Mouse (Mus musculus): ENCODE data around the gene Hgfac. TPM values are rescaled to one million over a fixed set of nuclear protein-coding genes. Genes with fewer than 3 reads are reported as not detected.

Hgfac gene
- polyA plus RNA-seq, 1 experiment from 2014 or later = 0.40 TPM

- DNase-seq (ENCODE audit: low spot score) (no peak), ATAC-seq (ENCODE audit: insufficient number of reproducible peaks, low FRiP score, low TSS enrichment, low read depth) (no peak)
- Histone ChIP-seq H3K27me3 (ENCODE audit: control insufficient read depth, insufficient read depth, low read length) (no peaks in the 10 kb centered on the region), H3K4me2 (ENCODE audit: low read depth, severe bottlenecking) (no peak overlapping the region), H3K4me3 (ENCODE audit: low read depth, low read length) (no peak overlapping the region), H3K36me3 (ENCODE audit: control insufficient read depth, insufficient read depth, low read length) (no peaks in the 10 kb centered on the region; the same call in 1 of the 2 replicates), H3K4me1 (ENCODE audit: control insufficient read depth, insufficient read depth, low read length) (no peaks in the 10 kb centered on the region), H3K9me3 (ENCODE audit: control insufficient read depth, low read length) (no peaks in the 10 kb centered on the region), H3K27ac (replicated peaks; ENCODE audit: low read depth, low read length) (no peak overlapping the region), H3K9ac (ENCODE audit: low read length) (no peak overlapping the region)
- 93% methylated on average over 4 of the region's 4 CpGs for WGBS
These were observed 32.1 kb upstream of the Hgfac start for GRCm38 (mm10) chr5:35009163-35009562.

DNA sequence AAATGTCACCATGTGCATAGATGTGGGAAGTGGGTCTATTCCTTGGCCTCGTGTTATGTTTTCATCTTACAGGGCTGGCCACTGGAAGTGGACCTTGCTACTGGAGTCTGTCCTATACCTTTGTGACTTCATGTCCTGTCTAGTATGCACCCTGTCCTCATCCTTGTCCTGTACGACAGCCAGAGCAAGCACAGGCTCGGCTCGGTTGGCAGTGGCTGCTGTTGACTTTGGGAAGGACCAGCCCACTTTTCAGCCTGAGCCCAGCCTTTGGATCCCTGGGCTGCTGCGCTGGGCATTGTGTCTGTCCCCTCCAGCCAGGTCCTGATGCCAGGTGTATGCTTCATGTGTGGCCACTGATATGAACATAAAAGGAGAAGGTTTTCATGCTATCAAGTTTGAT, 30.7 kb upstream of the Hgfac start:
- Histone ChIP-seq H3K36me3 (ENCODE audit: control insufficient read depth, insufficient read depth, low read length) (peaks cover 3% of the 10 kb centered on the region; the same call in 1 of the 2 replicates), H3K4me2 (ENCODE audit: low read depth, severe bottlenecking) (no peak overlapping the region), H3K4me1 (ENCODE audit: control insufficient read depth, insufficient read depth, low read length) (no peaks in the 10 kb centered on the region), H3K27ac (replicated peaks; ENCODE audit: low read depth, low read length) (no peak overlapping the region), H3K9me3 (ENCODE audit: control insufficient read depth, low read length) (no peaks in the 10 kb centered on the region), H3K9ac (ENCODE audit: low read length) (no peak overlapping the region), H3K27me3 (ENCODE audit: control insufficient read depth, insufficient read depth, low read length) (no peaks in the 10 kb centered on the region), H3K4me3 (ENCODE audit: low read depth, low read length) (no peak overlapping the region)
- DNase-seq (ENCODE audit: low spot score) (no peak), ATAC-seq (ENCODE audit: insufficient number of reproducible peaks, low FRiP score, low TSS enrichment, low read depth) (no peak)
- 91% methylated on average over 5 of the region's 5 CpGs for WGBS

GRCm38 (mm10) chr5:35011156-35011923, 30.0 kb upstream of the Hgfac start:
- ATAC-seq (ENCODE audit: insufficient number of reproducible peaks, low FRiP score, low TSS enrichment, low read depth) (no peak), DNase-seq (ENCODE audit: low spot score) (no peak)
- H3K9ac ChIP-seq (ENCODE audit: low read length) = no peak overlapping the region
- no peaks in the 10 kb centered on the region for H3K9me3 ChIP-seq (ENCODE audit: control insufficient read depth, low read length)
- no peaks in the 10 kb centered on the region for H3K4me1 ChIP-seq (ENCODE audit: control insufficient read depth, insufficient read depth, low read length)
- peaks cover 3% of the 10 kb centered on the region; the same call in 1 of the 2 replicates for H3K36me3 ChIP-seq (ENCODE audit: control insufficient read depth, insufficient read depth, low read length)
- WGBS = 96% methylated on average over 6 of the region's 6 CpGs
- H3K4me3 ChIP-seq (ENCODE audit: low read depth, low read length) = no peak overlapping the region
- H3K27ac ChIP-seq (replicated peaks; ENCODE audit: low read depth, low read length) = no peak overlapping the region
- no peak overlapping the region for H3K4me2 ChIP-seq (ENCODE audit: low read depth, severe bottlenecking)
- H3K27me3 ChIP-seq (ENCODE audit: control insufficient read depth, insufficient read depth, low read length) = no peaks in the 10 kb centered on the region

- WGBS = 77% methylated on average over 6 of the region's 6 CpGs
- H3K4me2 ChIP-seq (ENCODE audit: low read depth, severe bottlenecking) = no peak overlapping the region
- no peak for DNase-seq (ENCODE audit: low spot score)
- H3K27ac ChIP-seq (replicated peaks; ENCODE audit: low read depth, low read length) = no peak overlapping the region
- H3K9ac ChIP-seq (ENCODE audit: low read length) = no peak overlapping the region
- no peaks in the 10 kb centered on the region for H3K27me3 ChIP-seq (ENCODE audit: control insufficient read depth, insufficient read depth, low read length)
- no peaks in the 10 kb centered on the region for H3K9me3 ChIP-seq (ENCODE audit: control insufficient read depth, low read length)
- no peak for ATAC-seq (ENCODE audit: insufficient number of reproducible peaks, low FRiP score, low TSS enrichment, low read depth)
- H3K4me3 ChIP-seq (ENCODE audit: low read depth, low read length) = no peak overlapping the region
- peaks cover 3% of the 10 kb centered on the region; the same call in 1 of the 2 replicates for H3K36me3 ChIP-seq (ENCODE audit: control insufficient read depth, insufficient read depth, low read length)
- H3K4me1 ChIP-seq (ENCODE audit: control insufficient read depth, insufficient read depth, low read length) = peaks cover 6% of the 10 kb centered on the region; the same call in 1 of the 2 replicates
These were observed 27.3 kb upstream of the Hgfac start for GRCm38 (mm10) chr5:35014036-35014435.

DNA sequence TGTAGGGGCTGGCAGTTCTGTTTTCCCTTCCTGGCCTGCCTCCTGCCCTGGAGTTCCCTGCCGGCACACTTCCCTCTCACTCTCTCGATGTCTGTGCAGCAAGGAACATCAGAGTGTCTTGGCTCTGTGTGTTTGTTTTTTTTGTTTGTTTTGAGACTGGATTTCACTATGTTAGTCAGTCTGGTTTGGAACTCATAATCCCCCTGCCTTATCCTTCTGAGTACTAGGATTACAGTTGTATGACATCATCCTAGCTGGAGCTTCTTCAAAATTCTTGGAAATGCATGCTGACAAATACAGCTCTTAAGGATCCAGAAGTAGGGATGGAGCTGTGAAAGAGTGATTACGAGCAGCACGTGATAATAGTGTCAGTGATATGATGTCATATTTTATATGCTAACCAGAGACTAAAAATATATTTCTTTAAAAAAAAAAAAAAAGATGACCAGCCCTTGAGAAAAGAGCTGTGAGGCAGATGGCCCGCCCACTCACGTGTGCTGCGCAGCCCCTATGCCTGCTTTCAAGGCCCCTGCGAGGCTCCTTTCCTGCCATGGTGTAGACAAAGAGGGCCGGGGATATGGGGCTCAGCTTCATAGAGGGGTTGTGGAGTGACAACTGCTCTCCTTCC, 21.5 kb upstream of the Hgfac start:
- no peak for ATAC-seq (ENCODE audit: insufficient number of reproducible peaks, low FRiP score, low TSS enrichment, low read depth)
- H3K36me3 ChIP-seq (ENCODE audit: control insufficient read depth, insufficient read depth, low read length) = peaks cover 4% of the 10 kb centered on the region; the same call in 1 of the 2 replicates
- H3K9me3 ChIP-seq (ENCODE audit: control insufficient read depth, low read length) = no peaks in the 10 kb centered on the region
- H3K4me2 ChIP-seq (ENCODE audit: low read depth, severe bottlenecking) = no peak overlapping the region
- DNase-seq (ENCODE audit: low spot score) = no peak
- no peak overlapping the region for H3K9ac ChIP-seq (ENCODE audit: low read length)
- no peak overlapping the region for H3K27ac ChIP-seq (replicated peaks; ENCODE audit: low read depth, low read length)
- WGBS = 90% methylated on average over 9 of the region's 9 CpGs
- H3K4me3 ChIP-seq (ENCODE audit: low read depth, low read length) = no peak overlapping the region
- H3K4me1 ChIP-seq (ENCODE audit: control insufficient read depth, insufficient read depth, low read length) = peaks cover 6% of the 10 kb centered on the region; the same call in 1 of the 2 replicates
- H3K27me3 ChIP-seq (ENCODE audit: control insufficient read depth, insufficient read depth, low read length) = no peaks in the 10 kb centered on the region

DNA sequence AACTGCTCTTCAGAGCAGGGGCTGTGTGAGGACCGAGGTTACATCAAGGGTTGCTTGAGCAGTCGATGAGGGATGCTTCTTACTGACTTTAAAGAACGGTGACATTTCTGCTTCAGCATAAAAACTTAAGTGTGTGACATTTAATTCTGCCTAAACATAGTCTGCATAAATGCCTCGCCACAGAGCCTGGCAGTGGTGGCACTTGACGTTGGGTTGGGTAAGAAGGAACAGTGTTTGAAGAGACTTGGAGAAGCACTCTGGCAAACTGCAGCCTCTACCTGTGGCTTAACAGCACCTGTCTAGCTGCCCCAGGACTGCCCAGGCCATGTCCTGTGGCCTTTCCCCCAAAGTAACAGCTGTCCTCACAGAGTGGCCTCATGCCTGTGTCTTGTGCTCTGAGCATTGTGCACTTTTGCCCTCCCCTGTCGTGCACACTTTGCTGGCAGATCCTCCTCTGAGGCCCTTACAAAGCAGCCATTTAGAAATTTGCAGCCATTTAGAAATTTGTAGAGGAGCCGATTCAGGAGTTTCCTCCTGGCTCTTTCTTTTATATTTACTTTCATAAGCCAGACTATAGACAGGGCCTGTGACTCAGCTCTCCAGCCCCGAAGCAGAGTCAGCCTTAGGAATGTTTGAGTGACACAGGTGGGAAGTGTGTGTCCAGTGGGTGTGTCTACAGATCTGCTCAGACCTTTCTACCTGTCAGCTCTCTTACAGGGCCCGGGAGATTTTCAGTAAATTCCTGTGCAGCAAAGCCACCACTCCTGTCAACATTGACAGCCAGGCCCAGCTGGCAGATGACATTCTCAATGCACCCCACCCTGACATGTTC, 20.7 kb upstream of the Hgfac start:
- H3K36me3 ChIP-seq (ENCODE audit: control insufficient read depth, insufficient read depth, low read length) = peaks cover 5% of the 10 kb centered on the region; the same call in 1 of the 2 replicates
- no peak for DNase-seq (ENCODE audit: low spot score)
- H3K9me3 ChIP-seq (ENCODE audit: control insufficient read depth, low read length) = no peaks in the 10 kb centered on the region
- 91% methylated on average over 9 of the region's 9 CpGs for WGBS
- no peak overlapping the region for H3K27ac ChIP-seq (replicated peaks; ENCODE audit: low read depth, low read length)
- no peaks in the 10 kb centered on the region for H3K27me3 ChIP-seq (ENCODE audit: control insufficient read depth, insufficient read depth, low read length)
- H3K4me2 ChIP-seq (ENCODE audit: low read depth, severe bottlenecking) = no peak overlapping the region
- H3K9ac ChIP-seq (ENCODE audit: low read length) = no peak overlapping the region
- no peak for ATAC-seq (ENCODE audit: insufficient number of reproducible peaks, low FRiP score, low TSS enrichment, low read depth)
- H3K4me3 ChIP-seq (ENCODE audit: low read depth, low read length) = no peak overlapping the region
- peaks cover 6% of the 10 kb centered on the region; the same call in 1 of the 2 replicates for H3K4me1 ChIP-seq (ENCODE audit: control insufficient read depth, insufficient read depth, low read length)

DNA sequence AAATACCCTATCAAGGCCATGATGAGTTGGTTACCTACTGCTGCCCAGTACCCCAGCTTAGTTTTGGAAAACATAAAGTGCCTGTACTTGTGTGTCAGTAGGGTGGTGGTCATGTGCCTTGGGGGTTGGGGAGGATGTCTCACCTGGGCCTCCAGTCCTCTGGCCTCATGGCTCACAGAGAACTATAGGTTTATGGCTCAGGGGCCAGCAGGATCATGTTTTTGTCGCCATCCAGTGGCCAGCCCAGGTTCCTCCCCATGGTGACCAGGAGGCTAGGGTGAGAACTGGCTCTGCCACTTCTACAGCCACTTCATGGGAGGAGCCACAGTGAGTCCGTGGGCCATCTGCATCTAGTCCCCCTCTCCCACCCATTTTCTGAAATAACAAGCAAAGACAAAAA, 16.3 kb upstream of the Hgfac start:
- no peaks in the 10 kb centered on the region for H3K27me3 ChIP-seq (ENCODE audit: control insufficient read depth, insufficient read depth, low read length)
- no peaks in the 10 kb centered on the region for H3K9me3 ChIP-seq (ENCODE audit: control insufficient read depth, low read length)
- 14% methylated on average over 2 of the region's 2 CpGs for WGBS
- H3K4me2 ChIP-seq (ENCODE audit: low read depth, severe bottlenecking) = no peak overlapping the region
- ATAC-seq (ENCODE audit: insufficient number of reproducible peaks, low FRiP score, low TSS enrichment, low read depth) = no peak
- H3K4me3 ChIP-seq (ENCODE audit: low read depth, low read length) = no peak overlapping the region
- peak; percentile 61 for DNase-seq (ENCODE audit: low spot score)
- no peaks in the 10 kb centered on the region for H3K4me1 ChIP-seq (ENCODE audit: control insufficient read depth, insufficient read depth, low read length)
- no peak overlapping the region for H3K27ac ChIP-seq (replicated peaks; ENCODE audit: low read depth, low read length)
- no peak overlapping the region for H3K9ac ChIP-seq (ENCODE audit: low read length)
- peaks cover 26% of the 10 kb centered on the region for H3K36me3 ChIP-seq (ENCODE audit: control insufficient read depth, insufficient read depth, low read length)

- Histone ChIP-seq H3K9me3 (ENCODE audit: control insufficient read depth, low read length) (no peaks in the 10 kb centered on the region), H3K9ac (ENCODE audit: low read length) (no peak overlapping the region), H3K27me3 (ENCODE audit: control insufficient read depth, insufficient read depth, low read length) (no peaks in the 10 kb centered on the region), H3K27ac (replicated peaks; ENCODE audit: low read depth, low read length) (no peak overlapping the region), H3K4me1 (ENCODE audit: control insufficient read depth, insufficient read depth, low read length) (no peaks in the 10 kb centered on the region), H3K4me2 (ENCODE audit: low read depth, severe bottlenecking) (no peak overlapping the region), H3K4me3 (ENCODE audit: low read depth, low read length) (no peak overlapping the region), H3K36me3 (ENCODE audit: control insufficient read depth, insufficient read depth, low read length) (peaks cover 28% of the 10 kb centered on the region)
- DNase-seq (ENCODE audit: low spot score) (no peak), ATAC-seq (ENCODE audit: insufficient number of reproducible peaks, low FRiP score, low TSS enrichment, low read depth) (no peak)
- 92% methylated on average over 1 of the region's 1 CpGs for WGBS
These were observed 12.0 kb upstream of the Hgfac start for GRCm38 (mm10) chr5:35029303-35029702.

All from limb, embryonic 11.5 days (tissue).